Mouse (Mus musculus): ENCODE results near the gene C530008M17Rik.

DNA sequence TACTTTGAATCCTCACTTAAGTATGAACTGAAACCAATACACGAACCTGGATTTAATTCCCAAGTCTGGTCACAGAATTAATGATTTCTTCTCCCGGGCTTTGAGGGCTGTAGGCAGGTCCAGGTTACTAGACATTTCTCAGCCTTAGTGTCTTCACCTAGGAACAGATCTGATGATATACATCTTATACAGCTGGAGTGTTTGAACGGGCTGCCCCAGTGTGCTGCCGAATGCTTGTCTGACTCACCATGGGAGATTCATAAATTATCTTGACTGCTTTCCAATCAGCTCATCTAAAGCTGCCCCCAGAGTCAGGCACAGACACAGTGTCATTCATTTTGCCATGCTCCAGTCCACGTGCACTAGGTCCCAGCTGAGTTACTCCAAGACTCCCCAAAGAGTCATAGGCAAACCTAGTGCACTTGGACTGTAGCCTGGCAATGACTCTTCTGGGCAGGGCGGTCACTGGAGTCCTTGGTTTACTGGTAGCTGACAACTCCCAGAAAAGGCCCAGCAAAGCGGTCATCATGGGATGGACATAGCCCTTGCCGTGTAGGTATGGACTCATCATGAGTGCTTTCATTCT, 70.3 kb downstream of the C530008M17Rik start:
- no peak for TF ChIP-seq GATA1 (IDR thresholded peaks at IDR 0.05; ENCODE audit: borderline replicate concordance, low read length)
- TF ChIP-seq FLI1 (IDR thresholded peaks at IDR 0.05; ENCODE audit: low read length), result no peak
